In the genomic region with DNA sequence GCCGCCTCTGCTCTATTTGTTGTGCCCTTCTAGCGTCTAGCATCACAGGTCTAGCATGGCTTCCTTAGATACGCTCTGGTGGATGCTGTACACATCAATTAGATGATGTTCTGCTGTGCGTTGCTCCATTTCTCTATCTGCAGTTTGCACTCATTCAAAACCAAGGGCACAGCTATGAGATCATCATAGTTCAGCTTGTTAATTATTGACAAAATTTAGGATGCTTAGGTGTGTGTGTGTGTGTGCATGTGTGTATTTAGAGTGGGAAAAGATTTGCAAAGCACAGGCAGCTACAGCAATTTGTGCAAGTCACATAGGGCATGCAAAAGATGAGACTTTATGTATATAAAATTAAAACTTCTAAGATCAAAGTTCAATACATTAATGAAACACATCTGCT, we compare ENCODE assay signal across 25 mouse cellular contexts. TPM values are rescaled to one million over a fixed set of nuclear protein-coding genes. Genes with fewer than 3 reads are reported as not detected.
"Had no signal": no experiment of that assay in that cellular context is flagged by ENCODE, and none has a peak within 500 bp of the region (broad histone marks: within the 10 kb centered on the region; RNA-seq: fewer than 3 reads in every experiment).

No protein-coding gene starts in this region.

- H3K4me1 ChIP-seq: neural tube, embryonic 13.5 days; neural tube, embryonic 15.5 days; stomach, embryonic 15.5 days had no signal

- H3K9me3 ChIP-seq: neural tube, embryonic 13.5 days; neural tube, embryonic 15.5 days; stomach, embryonic 15.5 days had no signal

- H3K27ac ChIP-seq: neural tube, embryonic 13.5 days; neural tube, embryonic 15.5 days; stomach, embryonic 15.5 days; stomach, postnatal 0 days had no signal

- DNase-seq: retina, postnatal 1 day; right cerebral cortex, adult 18-20 months; right cerebral cortex, postnatal 14 days; right cerebral cortex, postnatal 25 days; right cerebral cortex, postnatal 4 days; spleen, adult 18-20 months; thymus, adult 18-20 months; thymus, adult 2 months; thymus, postnatal 14 days; thymus, postnatal 25 days; thymus, postnatal 36 days; thymus, postnatal 4 days had no signal

- H3K4me2 ChIP-seq: neural tube, embryonic 13.5 days; neural tube, embryonic 15.5 days; stomach, embryonic 15.5 days had no signal

- H3K4me3 ChIP-seq: neural tube, embryonic 13.5 days; neural tube, embryonic 15.5 days; stomach, embryonic 15.5 days had no signal

- H3K36me3 ChIP-seq: neural tube, embryonic 13.5 days; neural tube, embryonic 15.5 days; stomach, embryonic 15.5 days had no signal

- H3K27me3 ChIP-seq: neural tube, embryonic 13.5 days; neural tube, embryonic 15.5 days; stomach, embryonic 15.5 days had no signal

- H3K9ac ChIP-seq: neural tube, embryonic 13.5 days; neural tube, embryonic 15.5 days; stomach, embryonic 15.5 days had no signal

RNA-seq across cellular contexts. Expression of gene Olfr223, which starts 56.0 kb away (rescaled TPM):
- total RNA-seq: neutrophil, adult 5-6 weeks had no signal
- polyA plus RNA-seq: neural tube, embryonic 13.5 days; neural tube, embryonic 14.5 days; neural tube, embryonic 15.5 days; small intestine, adult 2 months; spleen, adult 2 months; stomach, embryonic 14.5 days; stomach, embryonic 15.5 days; stomach, embryonic 16.5 days; stomach, postnatal 0 days; testis, adult 2 months; thymus, adult 2 months; thymus, postnatal 0 days; urinary bladder, adult 2 months had no signal
